Mouse (Mus musculus) left cerebral cortex, adult 9 months (tissue): ENCODE measurements around the gene Dmrt2.

Source experiments
- DNase-seq, 2 experiments: peaks; one replicate each; pipeline ENCODE4 v3.0.0; 2022; ENCODE audit warnings: low spot score in 2 of 2

The Dmrt2 gene

GRCm38 (mm10) chr19:25675866-25676440, 3.7 kb downstream of the Dmrt2 start:
- DNase-seq: no peak

GRCm38 (mm10) chr19:25698850-25699249, 26.6 kb downstream of the Dmrt2 start:
- no peak for DNase-seq

- peak in 1 of 2 experiments; percentile 43 for DNase-seq
These were observed 41.2 kb downstream of the Dmrt2 start for GRCm38 (mm10) chr19:25713382-25713781.

- no peak for DNase-seq
These were observed 42.7 kb downstream of the Dmrt2 start for GRCm38 (mm10) chr19:25714927-25715326.

DNA sequence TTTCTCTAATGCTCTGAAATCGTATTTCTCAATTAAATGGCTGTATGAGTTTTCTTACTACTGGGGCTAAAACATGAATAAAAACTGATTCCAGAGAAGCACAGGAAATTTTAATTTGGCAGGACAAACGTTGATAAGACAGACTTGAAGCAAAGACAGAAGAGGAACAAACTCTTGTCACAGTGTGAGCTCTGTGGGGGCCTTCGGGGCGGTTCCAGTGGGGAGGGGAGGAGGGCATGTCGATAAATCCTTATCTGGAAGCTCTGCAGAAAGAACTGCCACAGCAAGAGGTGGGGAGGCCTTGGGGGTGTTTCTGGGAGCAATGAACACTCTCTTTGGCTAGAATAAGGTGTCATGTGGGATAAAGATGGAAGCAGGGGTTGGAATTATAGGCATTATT, 50.4 kb downstream of the Dmrt2 start:
- no peak for DNase-seq
